Mouse (Mus musculus) cerebellum, postnatal 10 days (tissue): ENCODE data around the gene Sars.

Source experiments
- DNase-seq, 2 experiments: peaks; one replicate each; pipeline ENCODE4 v3.0.0; 2021; ENCODE audit warnings: mixed read lengths in 2 of 2

The Sars gene

DNA sequence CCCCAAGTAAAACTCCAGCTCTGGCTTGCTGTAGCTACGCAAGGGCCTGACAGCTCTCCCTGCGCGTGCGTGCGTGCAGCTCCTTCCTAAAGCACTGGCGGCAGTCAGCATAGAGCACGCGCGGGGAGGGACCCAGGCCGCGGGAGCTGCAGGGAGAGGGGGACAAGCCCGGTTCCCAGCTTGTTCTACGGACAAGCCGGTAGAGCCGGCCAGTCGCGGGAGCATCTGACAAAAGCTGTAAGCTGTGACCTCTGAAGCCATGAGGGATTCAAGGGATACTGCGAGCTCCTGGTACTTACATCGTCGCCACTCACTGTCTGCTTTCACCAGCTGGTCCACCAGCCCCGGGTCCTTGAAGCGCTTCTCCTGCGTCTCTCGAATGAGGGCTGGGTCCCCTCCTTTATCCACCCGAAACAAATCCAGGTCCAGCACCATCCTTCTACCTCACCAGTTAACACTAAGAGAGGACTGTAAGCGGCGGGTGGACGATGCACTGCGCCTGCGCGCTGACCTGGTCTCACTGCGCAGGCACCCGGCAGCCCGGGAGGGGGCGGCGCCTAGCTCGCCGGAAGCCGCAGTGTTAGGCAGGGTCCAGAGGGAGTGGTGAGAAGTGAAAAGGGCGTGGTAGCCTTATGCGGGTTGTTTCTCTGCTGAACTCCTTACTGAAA, at the start of gene Sars:
Gene Sars (minus strand): TSS at position 512 of the 668 bp plus-strand sequence.
- peak; percentile 96 to 97 for DNase-seq

DNA sequence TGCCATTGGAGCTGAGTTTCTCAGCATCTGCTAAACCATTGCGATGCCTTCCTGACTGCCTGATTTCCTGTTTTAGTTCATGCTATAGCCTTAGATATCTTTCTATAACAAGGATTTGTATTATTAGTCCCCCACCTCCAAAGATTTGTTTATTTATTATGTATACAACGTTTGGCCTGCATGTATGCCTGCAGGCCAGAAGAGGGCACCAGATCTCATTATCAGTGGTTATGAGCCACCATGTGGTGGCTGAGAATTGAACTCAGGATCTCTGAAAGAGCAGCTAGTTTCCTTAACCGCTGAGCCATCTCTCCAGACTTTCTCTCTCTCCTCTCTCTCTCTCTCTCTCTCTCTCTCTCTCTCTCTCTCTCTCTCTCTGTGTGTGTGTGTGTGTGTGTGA, 45.0 kb upstream of the Sars start:
- DNase-seq = no peak

- DNase-seq = no peak
Observed at GRCm38 (mm10) chr3:108484749-108485148, 39.7 kb upstream of the Sars start.

DNA sequence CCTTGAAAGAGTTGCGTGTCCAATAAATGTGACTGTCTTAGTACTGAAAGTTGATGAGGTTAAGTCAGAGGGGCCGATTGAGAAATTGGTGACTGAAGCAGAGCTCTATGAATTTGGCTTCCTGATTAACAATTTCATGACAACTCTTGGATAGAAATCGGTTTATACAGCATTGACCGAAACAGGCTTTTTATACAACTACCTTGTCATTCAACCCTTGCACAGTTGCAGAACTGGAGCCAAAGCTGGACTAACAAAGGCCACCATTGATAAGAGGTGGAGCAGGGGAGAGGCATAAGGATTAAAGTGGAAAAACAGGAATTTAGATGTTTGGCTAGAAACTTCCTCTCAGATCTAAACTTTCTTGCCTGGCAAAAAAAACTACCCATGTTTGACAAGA, 33.8 kb upstream of the Sars start:
- no peak for DNase-seq

DNA sequence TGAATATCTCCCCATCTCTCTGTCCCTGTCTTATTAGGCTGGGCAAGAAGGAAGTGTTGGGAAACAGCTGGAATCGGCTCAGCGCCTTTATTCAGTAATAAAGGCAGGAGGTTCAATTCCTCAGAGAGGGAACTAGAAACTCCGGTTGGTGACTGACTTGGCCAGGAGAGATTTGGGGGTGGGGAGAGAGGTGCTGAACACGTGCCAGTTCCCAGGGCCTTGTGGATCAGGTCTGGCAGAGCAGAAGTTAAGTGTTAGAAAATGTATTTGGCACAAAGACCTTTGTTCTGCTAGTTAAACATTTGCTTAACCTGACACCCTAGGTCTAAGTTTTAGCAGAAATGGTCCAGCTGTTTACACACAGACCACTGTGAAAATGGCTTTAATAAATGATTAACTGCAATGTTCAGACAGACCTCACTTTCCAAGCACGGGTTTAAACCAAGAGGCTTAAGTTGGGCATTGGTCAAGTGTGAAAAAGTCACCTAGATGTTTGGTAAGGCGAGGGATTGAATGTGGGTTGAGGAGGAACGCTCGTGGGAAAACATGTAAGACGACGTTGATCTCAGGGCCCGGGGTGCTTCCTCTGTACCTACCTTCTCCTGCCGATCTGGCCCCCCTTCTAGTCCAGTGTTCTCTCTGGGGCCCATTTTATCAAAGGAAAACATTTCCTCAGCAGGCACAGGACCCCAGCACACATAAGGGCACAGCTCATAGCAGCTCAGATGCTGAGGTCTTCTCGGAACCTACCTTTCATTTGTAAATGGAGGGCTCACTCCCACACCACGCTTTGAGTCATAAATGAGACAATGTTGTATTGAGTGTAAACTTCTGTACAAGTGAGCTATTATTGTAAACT, 32.0 kb upstream of the Sars start:
- DNase-seq = no peak

DNA sequence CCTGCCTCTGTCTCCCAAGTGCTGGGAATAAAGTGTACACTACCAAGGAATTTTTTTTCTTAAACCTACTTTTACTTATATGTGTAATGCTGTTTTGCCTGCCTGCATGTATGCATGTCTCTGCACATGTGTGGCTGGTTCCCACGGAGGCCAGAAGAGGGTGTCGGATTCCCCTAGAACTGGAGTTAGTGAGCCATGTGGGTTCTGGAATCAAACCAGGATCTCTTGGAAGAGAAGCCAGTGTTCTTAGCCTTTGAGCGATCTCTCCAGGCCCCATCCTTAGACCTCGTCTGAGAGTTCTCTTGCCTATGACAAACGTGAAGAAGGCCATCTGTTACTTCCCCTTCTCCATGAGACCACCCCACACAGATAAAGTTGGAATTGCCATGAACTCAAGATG, 30.5 kb upstream of the Sars start:
- no peak for DNase-seq

- DNase-seq = no peak
Observed at GRCm38 (mm10) chr3:108474969-108475368, 30.0 kb upstream of the Sars start.

DNA sequence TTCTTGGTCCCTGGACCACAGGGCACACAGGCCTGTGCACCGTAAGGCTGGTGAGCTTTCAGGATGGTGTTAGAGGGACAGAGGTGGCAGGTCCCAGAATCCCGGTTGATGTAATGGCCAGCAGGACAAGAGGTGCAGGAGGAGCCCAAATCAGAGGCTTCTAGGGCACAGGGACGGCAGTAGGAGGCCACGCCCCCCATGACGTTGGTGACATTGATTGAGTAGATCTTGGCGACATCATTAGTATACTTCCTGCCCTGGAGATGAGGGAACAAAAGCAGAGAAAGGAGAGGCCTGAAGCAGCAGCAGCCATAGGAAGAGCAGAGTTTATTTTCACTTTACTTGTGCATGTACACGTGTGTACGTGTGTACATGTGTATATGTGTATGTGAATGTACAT, 22.8 kb upstream of the Sars start:
- no peak for DNase-seq

- DNase-seq = peak; percentile 73 to 76
Observed at GRCm38 (mm10) chr3:108466425-108466824, 21.4 kb upstream of the Sars start.

- peak; percentile 35 to 42 for DNase-seq
Observed at GRCm38 (mm10) chr3:108458866-108459265, 13.9 kb upstream of the Sars start.

- no peak for DNase-seq
Observed at GRCm38 (mm10) chr3:108458380-108458779, 13.4 kb upstream of the Sars start.

- no peak for DNase-seq
Observed at GRCm38 (mm10) chr3:108454172-108454571, 9.2 kb upstream of the Sars start.

DNA sequence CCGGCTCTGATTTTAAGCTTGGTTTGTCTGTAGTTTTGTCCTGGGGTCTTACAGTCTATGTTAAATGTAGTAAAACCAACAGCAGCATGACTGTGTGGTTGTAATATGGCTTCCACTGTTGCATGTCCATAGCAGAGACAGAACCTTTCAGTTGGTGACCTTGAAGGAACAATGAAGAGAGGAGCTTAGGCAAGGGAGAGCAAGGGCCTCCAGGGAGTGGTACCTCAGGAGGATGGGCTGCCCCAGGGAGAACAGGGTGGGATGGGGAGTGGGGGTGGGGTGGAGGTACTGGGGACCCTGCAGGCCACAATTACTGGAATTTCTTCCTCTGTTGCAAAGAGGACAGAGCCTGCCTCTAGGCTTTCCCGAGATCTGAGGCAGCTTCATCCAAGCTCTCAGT, 7.0 kb upstream of the Sars start:
- no peak for DNase-seq

- DNase-seq = no peak
Observed at GRCm38 (mm10) chr3:108445366-108445705, 327 bp upstream of the Sars start.

GRCm38 (mm10) chr3:108444029-108444428, 980 bp downstream of the Sars start:
- peak; percentile 37 to 47 for DNase-seq

- DNase-seq = no peak
Observed at GRCm38 (mm10) chr3:108436380-108436714, 8.7 kb downstream of the Sars start.

- DNase-seq = no peak
Observed at GRCm38 (mm10) chr3:108435701-108436379, 9.2 kb downstream of the Sars start.

GRCm38 (mm10) chr3:108433881-108434495, 11.0 kb downstream of the Sars start:
- no peak for DNase-seq

- DNase-seq = peak; percentile 13 to 34
Observed at GRCm38 (mm10) chr3:108433188-108433880, 11.7 kb downstream of the Sars start.

DNA sequence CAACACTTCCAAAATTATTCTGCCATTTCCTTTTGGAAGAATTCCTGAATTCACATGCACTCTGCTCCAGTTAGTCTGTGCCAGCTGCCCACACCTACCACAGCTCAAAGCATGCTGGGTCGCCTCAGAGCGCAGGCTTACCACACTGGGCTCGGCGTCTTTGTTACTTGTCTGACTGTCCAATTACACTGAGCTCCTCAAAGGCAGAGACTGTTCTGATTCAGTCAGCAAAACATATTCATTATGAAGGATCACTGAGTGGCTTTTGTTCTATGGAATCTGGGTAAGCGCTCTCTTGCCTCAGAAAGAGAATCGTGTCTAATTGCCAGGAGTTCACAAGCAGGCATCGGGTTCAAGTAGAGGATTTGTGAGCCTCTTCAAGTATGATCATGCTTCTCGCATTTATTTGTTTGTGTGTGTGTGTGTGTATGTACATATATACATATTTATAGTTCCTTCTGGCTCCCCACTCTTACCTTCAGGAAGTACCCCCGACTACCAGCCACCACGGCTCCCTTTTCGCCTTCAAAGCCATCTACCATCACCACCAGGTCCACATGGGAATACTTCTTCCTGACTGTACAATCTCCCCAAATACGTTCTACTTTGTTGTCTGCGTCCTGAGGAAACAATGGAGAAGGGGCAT, 12.3 kb downstream of the Sars start:
- no peak for DNase-seq

DNA sequence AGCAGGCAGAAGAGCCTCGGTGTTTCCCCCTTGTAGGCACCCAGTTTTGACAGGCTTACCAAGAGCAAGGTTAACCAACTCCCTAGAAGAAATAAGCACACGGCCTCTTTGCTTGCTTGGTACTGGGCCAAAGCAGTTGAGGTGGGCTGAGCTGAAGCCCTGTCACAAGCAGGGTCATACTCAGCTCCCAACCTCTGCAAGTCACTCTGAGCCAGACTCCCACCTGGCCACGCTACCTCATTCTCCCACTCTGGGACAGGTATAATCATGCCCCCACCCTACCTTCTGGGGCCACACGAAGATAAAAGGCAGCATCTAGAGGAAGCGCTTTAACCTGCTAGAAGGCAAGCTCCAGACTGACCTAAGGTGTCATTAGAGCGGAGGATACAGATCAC, 19.4 kb downstream of the Sars start:
- peak in 1 of 2 experiments; percentile 30 for DNase-seq

GRCm38 (mm10) chr3:108424944-108425623, 19.9 kb downstream of the Sars start:
- peak; percentile 43 to 45 for DNase-seq
